Comparison of ENCODE assay signal across 20 mouse cellular contexts in the genomic region with DNA sequence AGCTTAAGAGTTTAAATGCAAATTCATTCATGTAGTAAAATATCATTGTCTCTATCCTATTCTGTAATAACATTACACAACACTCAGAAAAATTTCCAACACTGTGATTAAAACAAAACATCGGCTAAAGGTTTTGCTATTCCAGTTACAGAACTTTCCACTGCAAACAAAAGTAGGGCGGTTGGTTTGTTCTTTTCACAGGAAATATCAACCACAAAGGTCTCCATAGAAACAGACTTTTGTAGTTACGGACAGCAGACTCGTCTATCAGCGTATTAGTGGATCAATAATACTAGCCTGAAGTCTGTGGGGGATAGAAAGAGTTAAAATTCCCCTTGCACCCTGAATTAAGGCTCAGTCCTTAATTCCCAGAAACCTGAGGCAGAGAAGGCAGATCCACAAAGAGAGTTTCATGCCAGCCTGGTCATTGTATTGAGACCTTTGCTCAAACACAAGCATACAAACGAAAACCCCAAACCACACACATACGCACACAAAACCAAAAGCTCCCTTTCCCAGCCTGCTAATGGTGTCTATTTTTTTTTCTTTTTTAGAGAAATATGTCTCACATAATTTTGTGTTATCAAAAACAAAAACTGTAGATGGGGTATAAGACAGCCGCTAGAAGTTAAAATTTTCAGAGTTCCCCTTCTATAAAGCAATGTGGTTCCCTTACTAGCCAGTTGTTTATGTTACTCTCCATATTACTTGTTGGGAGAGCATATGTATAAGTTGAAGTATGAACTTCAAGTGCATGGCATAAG. TPM values are rescaled to one million over a fixed set of nuclear protein-coding genes. Genes with fewer than 3 reads are reported as not detected.
A peak's percentile ranks its signal among the peaks of the same experiment; 100 is the strongest.
DNase-seq lines count a peak whose midpoint lies in the region; ATAC-seq lines count a peak whose summit lies in the region.
"Had no signal": no experiment of that assay in that cellular context is flagged by ENCODE, and none has a peak within 500 bp of the region (broad histone marks: within the 10 kb centered on the region; RNA-seq: fewer than 3 reads in every experiment).

No protein-coding gene starts in this region.

- H3K9ac ChIP-seq in forebrain, embryonic 13.5 days: no peak overlapping the region
- no peak overlapping the region for H3K9ac ChIP-seq in forebrain, embryonic 14.5 days (ENCODE audit: low read length)
- no peak overlapping the region for H3K9ac ChIP-seq in neural tube, embryonic 15.5 days (replicated peaks)
- no peak overlapping the region for H3K9ac ChIP-seq in kidney, embryonic 15.5 days
- H3K9ac ChIP-seq: midbrain, embryonic 12.5 days had no signal

- H3K4me1 ChIP-seq in forebrain, embryonic 13.5 days: peaks cover 14% of the 10 kb centered on the region
- H3K4me1 ChIP-seq in forebrain, embryonic 14.5 days (ENCODE audit: control insufficient read depth, insufficient read depth, low read length): no peaks in the 10 kb centered on the region
- H3K4me1 ChIP-seq in neural tube, embryonic 15.5 days: peaks cover 16% of the 10 kb centered on the region
- H3K4me1 ChIP-seq in kidney, embryonic 15.5 days: peaks cover 15% of the 10 kb centered on the region

- H3K27me3 ChIP-seq in forebrain, embryonic 13.5 days: no peaks in the 10 kb centered on the region
- H3K27me3 ChIP-seq in forebrain, embryonic 14.5 days (replicated peaks; ENCODE audit: control insufficient read depth, insufficient read depth, low read length): no peaks in the 10 kb centered on the region
- H3K27me3 ChIP-seq in neural tube, embryonic 15.5 days (replicated peaks): no peaks in the 10 kb centered on the region
- no peaks in the 10 kb centered on the region for H3K27me3 ChIP-seq in kidney, embryonic 15.5 days

- no peak for ATAC-seq in forebrain, embryonic 13.5 days
- no peak for ATAC-seq in forebrain, embryonic 14.5 days
- no peak for ATAC-seq in neural tube, embryonic 15.5 days (ENCODE audit: low FRiP score)
- ATAC-seq in inflammation-experienced regulatory T-cells, adult 6 months: peak; percentile 39
- ATAC-seq in kidney, embryonic 15.5 days (replicated peaks; ENCODE audit: low FRiP score): no peak

- WGBS in forebrain, embryonic 13.5 days: 71% methylated on average over 8 of the region's 8 CpGs
- WGBS in forebrain, embryonic 14.5 days: 75% methylated on average over 8 of the region's 8 CpGs
- 79% methylated on average over 8 of the region's 8 CpGs for WGBS in neural tube, embryonic 15.5 days
- WGBS in kidney, embryonic 15.5 days: 92% methylated on average over 8 of the region's 8 CpGs

- no peak for DNase-seq in forebrain, embryonic 14.5 days (ENCODE audit: low spot score)
- no peak for DNase-seq in neural tube, embryonic 10.5 days (ENCODE audit: extremely low spot score, low spot score)
- no peak for DNase-seq in kidney, postnatal 4 days
- DNase-seq in urinary bladder, postnatal 36 days (ENCODE audit: low spot score in 2 of 2): no peak
- DNase-seq: adrenal gland, postnatal 10 days; forebrain, postnatal 0 days; heart, adult 2 months; kidney, postnatal 14 days; left cerebral cortex, postnatal 4 days; lung, postnatal 4 days; right cerebral cortex, postnatal 25 days; thymus, adult 18-20 months had no signal

- peak overlapping the region; percentile 65; the same call in 1 of the 2 replicates for H3K4me2 ChIP-seq in forebrain, embryonic 13.5 days
- H3K4me2 ChIP-seq in forebrain, embryonic 14.5 days (ENCODE audit: low read length): no peak overlapping the region
- peak overlapping the region; percentile 70; the same call in 1 of the 2 replicates for H3K4me2 ChIP-seq in neural tube, embryonic 15.5 days
- no peak overlapping the region for H3K4me2 ChIP-seq in kidney, embryonic 15.5 days

- H3K4me3 ChIP-seq in forebrain, embryonic 13.5 days: peak overlapping the region; percentile 79; the same call in 1 of the 2 replicates
- no peak overlapping the region for H3K4me3 ChIP-seq in forebrain, embryonic 14.5 days (ENCODE audit: low read depth, low read length)
- H3K4me3 ChIP-seq in neural tube, embryonic 15.5 days (replicated peaks): no peak overlapping the region
- H3K4me3 ChIP-seq in kidney, embryonic 15.5 days (replicated peaks): no peak overlapping the region

- no peaks in the 10 kb centered on the region for H3K9me3 ChIP-seq in forebrain, embryonic 13.5 days (replicated peaks)
- H3K9me3 ChIP-seq in forebrain, embryonic 14.5 days (replicated peaks; ENCODE audit: control insufficient read depth, low read length): no peaks in the 10 kb centered on the region
- H3K9me3 ChIP-seq in neural tube, embryonic 15.5 days (replicated peaks): no peaks in the 10 kb centered on the region
- no peaks in the 10 kb centered on the region for H3K9me3 ChIP-seq in kidney, embryonic 15.5 days (replicated peaks)
- H3K9me3 ChIP-seq: midbrain, embryonic 12.5 days had no signal

- no peak overlapping the region for H3K27ac ChIP-seq in forebrain, embryonic 13.5 days
- no peak overlapping the region for H3K27ac ChIP-seq in forebrain, embryonic 14.5 days (ENCODE audit: low read depth, low read length)
- H3K27ac ChIP-seq in neural tube, embryonic 15.5 days (replicated peaks): no peak overlapping the region
- H3K27ac ChIP-seq in kidney, embryonic 15.5 days: no peak overlapping the region

- no peaks in the 10 kb centered on the region for H3K36me3 ChIP-seq in forebrain, embryonic 13.5 days (ENCODE audit: poor library complexity, severe bottlenecking)
- no peaks in the 10 kb centered on the region for H3K36me3 ChIP-seq in forebrain, embryonic 14.5 days (ENCODE audit: control insufficient read depth, insufficient read depth, low read length)
- no peaks in the 10 kb centered on the region for H3K36me3 ChIP-seq in neural tube, embryonic 15.5 days
- H3K36me3 ChIP-seq in kidney, embryonic 15.5 days: no peaks in the 10 kb centered on the region
- H3K36me3 ChIP-seq: midbrain, embryonic 12.5 days had no signal

RNA-seq across cellular contexts. Expression of a gene that starts 10.2 kb away (rescaled TPM):
- polyA plus RNA-seq in forebrain, embryonic 13.5 days (2015; fragmentation: Nextera tagmentation; extraction: Ambion mirVana): not detected in 2 replicates
- polyA plus RNA-seq in forebrain, embryonic 14.5 days (2014; fragmentation: Nextera tagmentation; extraction: Ambion mirVana): not detected in 2 replicates
- polyA plus RNA-seq in neural tube, embryonic 15.5 days (2015; fragmentation: Nextera tagmentation; extraction: Ambion mirVana): 0.49 TPM in 1 of 2 replicates, not detected in the other
- under 1 TPM in 1 of 3 experiments, not detected in 2; 0.79 TPM for polyA plus RNA-seq in inflammation-experienced regulatory T-cells, adult 6 months (2017; shearing (Covaris generic))
- 0.09 TPM in 1 of 2 replicates, not detected in the other for polyA plus RNA-seq in kidney, embryonic 15.5 days (2015; fragmentation: Nextera tagmentation; extraction: Ambion mirVana)
- polyA plus RNA-seq: forebrain, postnatal 0 days; heart, postnatal 0 days; midbrain, embryonic 12.5 days; myocyte had no signal

RNA-seq across cellular contexts. Expression of a gene that starts 10.3 kb away (rescaled TPM):
- polyA plus RNA-seq in forebrain, embryonic 13.5 days (2015; fragmentation: Nextera tagmentation; extraction: Ambion mirVana): not detected in 2 replicates
- polyA plus RNA-seq in forebrain, embryonic 14.5 days (2014; fragmentation: Nextera tagmentation; extraction: Ambion mirVana): not detected in 2 replicates
- polyA plus RNA-seq in neural tube, embryonic 15.5 days (2015; fragmentation: Nextera tagmentation; extraction: Ambion mirVana): not detected in 2 replicates
- not detected for polyA plus RNA-seq in inflammation-experienced regulatory T-cells, adult 6 months (2017; shearing (Covaris generic))
- polyA plus RNA-seq in kidney, embryonic 15.5 days (2015; fragmentation: Nextera tagmentation; extraction: Ambion mirVana): not detected in 2 replicates
- polyA plus RNA-seq: forebrain, postnatal 0 days; heart, postnatal 0 days; intestine, postnatal 0 days; midbrain, embryonic 12.5 days; myocyte had no signal

RNA-seq across cellular contexts. Expression of a gene that starts 47.4 kb away (rescaled TPM):
- not detected in 2 replicates for polyA plus RNA-seq in forebrain, embryonic 13.5 days (2015; fragmentation: Nextera tagmentation; extraction: Ambion mirVana)
- polyA plus RNA-seq in forebrain, embryonic 14.5 days (2014; fragmentation: Nextera tagmentation; extraction: Ambion mirVana): not detected in 2 replicates
- polyA plus RNA-seq in neural tube, embryonic 15.5 days (2015; fragmentation: Nextera tagmentation; extraction: Ambion mirVana): 0.09 and 0.70 TPM in 2 replicates
- under 1 TPM; 0.33 to 0.67 (median 0.34) TPM for polyA plus RNA-seq in inflammation-experienced regulatory T-cells, adult 6 months (2017; shearing (Covaris generic))
- polyA plus RNA-seq in kidney, embryonic 15.5 days (2015; fragmentation: Nextera tagmentation; extraction: Ambion mirVana): 0.17 and 0.22 TPM in 2 replicates
- polyA plus RNA-seq: heart, postnatal 0 days; midbrain, embryonic 12.5 days; myocyte had no signal

RNA-seq across cellular contexts. Expression of a gene that starts 51.0 kb away (rescaled TPM):
- not detected in 2 replicates for polyA plus RNA-seq in forebrain, embryonic 13.5 days (2015; fragmentation: Nextera tagmentation; extraction: Ambion mirVana)
- not detected in 2 replicates for polyA plus RNA-seq in forebrain, embryonic 14.5 days (2014; fragmentation: Nextera tagmentation; extraction: Ambion mirVana)
- polyA plus RNA-seq in neural tube, embryonic 15.5 days (2015; fragmentation: Nextera tagmentation; extraction: Ambion mirVana): 0.92 TPM in 1 of 2 replicates, not detected in the other
- polyA plus RNA-seq in inflammation-experienced regulatory T-cells, adult 6 months (2017; shearing (Covaris generic)): 10 to 100 TPM; 70.5 to 91.7 (median 73.9) TPM
- polyA plus RNA-seq in kidney, embryonic 15.5 days (2015; fragmentation: Nextera tagmentation; extraction: Ambion mirVana): 0.15 and 0.16 TPM in 2 replicates
- polyA plus RNA-seq: heart, postnatal 0 days; midbrain, embryonic 12.5 days; myocyte had no signal

RNA-seq across cellular contexts. Expression of a gene that starts 54.6 kb away (rescaled TPM):
- polyA plus RNA-seq in forebrain, embryonic 13.5 days (2015; fragmentation: Nextera tagmentation; extraction: Ambion mirVana): 0.17 and 0.29 TPM in 2 replicates
- polyA plus RNA-seq in forebrain, embryonic 14.5 days (2014; fragmentation: Nextera tagmentation; extraction: Ambion mirVana): 0.52 and 0.65 TPM in 2 replicates
- polyA plus RNA-seq in neural tube, embryonic 15.5 days (2015; fragmentation: Nextera tagmentation; extraction: Ambion mirVana): 0.41 and 5.9 TPM in 2 replicates
- 1 to 10 TPM; 4.6 to 6.7 (median 5.6) TPM for polyA plus RNA-seq in inflammation-experienced regulatory T-cells, adult 6 months (2017; shearing (Covaris generic))
- polyA plus RNA-seq in kidney, embryonic 15.5 days (2015; fragmentation: Nextera tagmentation; extraction: Ambion mirVana): 0.68 TPM in 2 replicates
- polyA plus RNA-seq: heart, postnatal 0 days; myocyte had no signal

Comparison
In these comparisons a context has a peak if more than half of its experiments do, and no peak if none do; other contexts are left out.
1. H3K4me2 ChIP-seq: peak in forebrain, embryonic 13.5 days (single experiment) and neural tube, embryonic 15.5 days (single experiment); none in forebrain, embryonic 14.5 days (single experiment) and kidney, embryonic 15.5 days (single experiment).